In genomic region chrX:151344501-151344984, GRCm38 (mm10) we compare ENCODE assay signal across 8 mouse cellular contexts. TPM values are rescaled to one million over a fixed set of nuclear protein-coding genes. Genes with fewer than 3 reads are reported as not detected.
DNase-seq lines count a peak whose midpoint lies in the region; ATAC-seq lines count a peak whose summit lies in the region.

No protein-coding gene starts in this region.

- DNase-seq in CD4-positive, CD25-positive, alpha-beta regulatory T cell, adult 2 months (ENCODE audit: low read depth, low spot score) = peak; percentile 76
- DNase-seq in adrenal gland, postnatal 36 days = peak; percentile 63
- peak; percentile 76 for DNase-seq in heart, embryonic 10.5 days (ENCODE audit: low spot score)
- DNase-seq in liver, embryonic 11.5 days (ENCODE audit: low spot score) = no peak
- peak; percentile 65 for DNase-seq in splenic B cell, adult 2 months (ENCODE audit: low read depth, low spot score)

- H3K27me3 ChIP-seq in embryonic facial prominence, embryonic 15.5 days = peaks cover 14% of the 10 kb centered on the region
- peaks cover 15% of the 10 kb centered on the region for H3K27me3 ChIP-seq in heart, embryonic 10.5 days (ENCODE audit: insufficient read depth, poor library complexity, severe bottlenecking)
- peaks cover 38% of the 10 kb centered on the region for H3K27me3 ChIP-seq in kidney, embryonic 15.5 days
- peaks cover 9% of the 10 kb centered on the region; the same call in 1 of the 2 replicates for H3K27me3 ChIP-seq in liver, embryonic 11.5 days (replicated peaks; ENCODE audit: control insufficient read depth, insufficient read depth, low read length)
- no peaks in the 10 kb centered on the region for H3K27me3 ChIP-seq in splenic B cell, adult 2 months (ENCODE audit: control insufficient read depth, insufficient read depth, low read length, poor library complexity, severe bottlenecking)

- H3K27ac ChIP-seq in embryonic facial prominence, embryonic 15.5 days (replicated peaks) = peak overlapping the region; percentile 88
- peak overlapping the region; percentile 84 for H3K27ac ChIP-seq in heart, embryonic 10.5 days
- peak overlapping the region; percentile 89 for H3K27ac ChIP-seq in kidney, embryonic 15.5 days
- peak overlapping the region; percentile 78 for H3K27ac ChIP-seq in liver, embryonic 11.5 days (ENCODE audit: low read depth, low read length)

- 14% methylated on average over 33 of the region's 33 CpGs for WGBS in embryonic facial prominence, embryonic 15.5 days
- 19% methylated on average over 33 of the region's 33 CpGs for WGBS in heart, embryonic 10.5 days
- WGBS in kidney, embryonic 15.5 days = 15% methylated on average over 31 of the region's 33 CpGs
- 16% methylated on average over 33 of the region's 33 CpGs for WGBS in liver, embryonic 11.5 days

- H3K36me3 ChIP-seq in embryonic facial prominence, embryonic 15.5 days = no peaks in the 10 kb centered on the region
- no peaks in the 10 kb centered on the region for H3K36me3 ChIP-seq in heart, embryonic 10.5 days
- no peaks in the 10 kb centered on the region for H3K36me3 ChIP-seq in kidney, embryonic 15.5 days
- H3K36me3 ChIP-seq in liver, embryonic 11.5 days (ENCODE audit: control insufficient read depth, insufficient read depth, low read length) = no peaks in the 10 kb centered on the region
- H3K36me3 ChIP-seq in splenic B cell, adult 2 months (ENCODE audit: control insufficient read depth, insufficient read depth, low read length, poor library complexity, severe bottlenecking) = no peaks in the 10 kb centered on the region

- peak overlapping the region; percentile 47 for H3K9ac ChIP-seq in embryonic facial prominence, embryonic 15.5 days
- H3K9ac ChIP-seq in kidney, embryonic 15.5 days = peak overlapping the region; percentile 60
- H3K9ac ChIP-seq in liver, embryonic 11.5 days (ENCODE audit: low read depth, low read length) = peak overlapping the region; percentile 81

- no peaks in the 10 kb centered on the region for H3K4me1 ChIP-seq in embryonic facial prominence, embryonic 15.5 days
- H3K4me1 ChIP-seq in heart, embryonic 10.5 days = no peaks in the 10 kb centered on the region
- 0 out of 2 replicates have a peak, but pooled peaks cover 10% of the 10 kb centered on the region for H3K4me1 ChIP-seq in kidney, embryonic 15.5 days
- H3K4me1 ChIP-seq in liver, embryonic 11.5 days (replicated peaks; ENCODE audit: control insufficient read depth, insufficient read depth, low read length) = no peaks in the 10 kb centered on the region; the same call in 1 of the 2 replicates

- H3K9me3 ChIP-seq in embryonic facial prominence, embryonic 15.5 days (replicated peaks) = no peaks in the 10 kb centered on the region
- H3K9me3 ChIP-seq in heart, embryonic 10.5 days = no peaks in the 10 kb centered on the region
- no peaks in the 10 kb centered on the region for H3K9me3 ChIP-seq in kidney, embryonic 15.5 days (replicated peaks)
- no peaks in the 10 kb centered on the region for H3K9me3 ChIP-seq in liver, embryonic 11.5 days (ENCODE audit: control insufficient read depth, low read length)

- H3K4me2 ChIP-seq in embryonic facial prominence, embryonic 15.5 days (replicated peaks) = peak overlapping the region; percentile 60
- H3K4me2 ChIP-seq in kidney, embryonic 15.5 days = peak overlapping the region; percentile 71
- peak overlapping the region; percentile 65 for H3K4me2 ChIP-seq in liver, embryonic 11.5 days

- ATAC-seq in embryonic facial prominence, embryonic 15.5 days (ENCODE audit: insufficient number of reproducible peaks, low FRiP score, low TSS enrichment, low read depth) = peak; percentile 41
- ATAC-seq in kidney, embryonic 15.5 days (replicated peaks; ENCODE audit: low FRiP score) = no peak; the same call in none of the 2 replicates
- ATAC-seq in liver, embryonic 11.5 days (replicated peaks; ENCODE audit: low FRiP score) = peak; percentile 56
- peak; percentile 43; the same call in 1 of the 2 replicates for ATAC-seq in monocyte, adult 5-6 weeks (replicated peaks; ENCODE audit: insufficient number of reproducible peaks, low FRiP score, low TSS enrichment, poor library complexity, severe bottlenecking)

- peak overlapping the region; percentile 65 for H3K4me3 ChIP-seq in embryonic facial prominence, embryonic 15.5 days (replicated peaks)
- peak overlapping the region; percentile 71 for H3K4me3 ChIP-seq in heart, embryonic 10.5 days
- H3K4me3 ChIP-seq in kidney, embryonic 15.5 days (replicated peaks) = peak overlapping the region; percentile 71
- peak overlapping the region; percentile 79 for H3K4me3 ChIP-seq in liver, embryonic 11.5 days (ENCODE audit: low read depth, low read length)

RNA-seq across cellular contexts. Expression of gene Fam120c, which starts 0.6 kb away (rescaled TPM):
- 10 to 100 TPM; 14.8 to 18.1 TPM for total RNA-seq in adrenal gland, postnatal 36 days (2021)
- polyA plus RNA-seq in embryonic facial prominence, embryonic 15.5 days (2015; fragmentation: Nextera tagmentation; extraction: Ambion mirVana) = 4.0 and 4.7 TPM in 2 replicates
- 3.3 and 4.6 TPM in 2 replicates for polyA plus RNA-seq in heart, embryonic 10.5 days (2016; fragmentation: Nextera tagmentation; extraction: Ambion mirVana)
- polyA plus RNA-seq in kidney, embryonic 15.5 days (2015; fragmentation: Nextera tagmentation; extraction: Ambion mirVana) = 3.7 and 4.1 TPM in 2 replicates
- polyA plus RNA-seq in liver, embryonic 11.5 days (2014; fragmentation: Nextera tagmentation; extraction: Ambion mirVana) = 2.0 and 2.4 TPM in 2 replicates
- 1.4 to 3.1 TPM (median 1.9 TPM) in 3 replicates for total RNA-seq in monocyte, adult 5-6 weeks (2017)
